Mouse (Mus musculus): ENCODE measurements around the gene Ttc23.

GRCm38 (mm10) chr7:67772231-67772630, 125.0 kb downstream of the Ttc23 start:
- TF ChIP-seq CTCF (IDR thresholded peaks at IDR 0.05; ENCODE audit: extremely low read depth, insufficient read length, insufficient replicate concordance, low read depth, low read length) (no peak), POLR2A (IDR thresholded peaks at IDR 0.05; ENCODE audit: low read depth, low read length) (no peak)
